Mouse (Mus musculus): ENCODE data around the gene Vmn1r122. TPM values are rescaled to one million over a fixed set of nuclear protein-coding genes. Genes with fewer than 3 reads are reported as not detected.

The Vmn1r122 gene
- polyA plus RNA-seq (2014; fragmentation: Illumina TruSeq; extraction: RNeasy Lipid Tissue Mini Kit (QIAGEN cat#74804)), result not detected

GRCm38 (mm10) chr7:21134028-21134427, at the start of gene Vmn1r122:
Gene Vmn1r122 (minus strand): TSS chr7:21134128.

GRCm38 (mm10) chr7:21161885-21162284, 28.0 kb upstream of the Vmn1r122 start, which contains the start of gene Vmn1r123:
Gene Vmn1r123 (plus strand): TSS chr7:21162185.

DNA sequence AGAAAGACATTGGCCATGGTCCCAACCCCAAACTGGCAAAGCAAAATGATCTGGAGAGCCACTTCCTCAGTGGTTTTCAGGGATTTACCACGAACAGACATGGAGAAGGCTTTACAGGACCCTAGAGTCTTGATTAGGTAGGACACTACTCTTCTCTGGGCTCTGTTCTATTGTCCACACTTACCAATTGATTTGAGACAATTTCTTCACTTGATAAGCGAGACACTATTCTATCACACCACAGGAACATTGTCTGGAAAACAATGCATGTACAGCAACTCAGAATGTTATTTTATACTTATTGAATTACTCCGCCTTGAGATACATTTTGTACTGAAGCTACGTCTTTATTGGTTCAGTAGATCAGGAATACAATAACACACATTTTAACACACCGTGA, 35.5 kb downstream of the Vmn1r122 start, which contains the start of gene Vmn1r121:
Gene Vmn1r121 (minus strand): TSS at position 101 of the 400 bp plus-strand sequence.

Other genes with a start within 250 kb of the Vmn1r122 start
- not detected for gene Vmn1r118, start 221.8 kb downstream of the Vmn1r122 start, polyA plus RNA-seq (2014; fragmentation: Illumina TruSeq; extraction: RNeasy Lipid Tissue Mini Kit (QIAGEN cat#74804))
- not detected for gene Vmn1r119, start 121.7 kb downstream of the Vmn1r122 start, polyA plus RNA-seq (2014; fragmentation: Illumina TruSeq; extraction: RNeasy Lipid Tissue Mini Kit (QIAGEN cat#74804))
- gene Vmn1r120, start 80.3 kb downstream of the Vmn1r122 start, polyA plus RNA-seq (2014; fragmentation: Illumina TruSeq; extraction: RNeasy Lipid Tissue Mini Kit (QIAGEN cat#74804)), result not detected
- gene Vmn1r121, start 35.6 kb downstream of the Vmn1r122 start, polyA plus RNA-seq (2014; fragmentation: Illumina TruSeq; extraction: RNeasy Lipid Tissue Mini Kit (QIAGEN cat#74804)), result not detected
- not detected for gene Vmn1r123, start 28.1 kb upstream of the Vmn1r122 start, polyA plus RNA-seq (2014; fragmentation: Illumina TruSeq; extraction: RNeasy Lipid Tissue Mini Kit (QIAGEN cat#74804))
- not detected for gene Gm5157, start 56.3 kb upstream of the Vmn1r122 start, polyA plus RNA-seq (2014; fragmentation: Illumina TruSeq; extraction: RNeasy Lipid Tissue Mini Kit (QIAGEN cat#74804))
- not detected for gene Vmn1r124, start 126.5 kb upstream of the Vmn1r122 start, polyA plus RNA-seq (2014; fragmentation: Illumina TruSeq; extraction: RNeasy Lipid Tissue Mini Kit (QIAGEN cat#74804))
- not detected for gene Vmn1r125, start 138.1 kb upstream of the Vmn1r122 start, polyA plus RNA-seq (2014; fragmentation: Illumina TruSeq; extraction: RNeasy Lipid Tissue Mini Kit (QIAGEN cat#74804))
- not detected for gene Vmn1r126, start 167.3 kb upstream of the Vmn1r122 start, polyA plus RNA-seq (2014; fragmentation: Illumina TruSeq; extraction: RNeasy Lipid Tissue Mini Kit (QIAGEN cat#74804))
- gene Vmn1r127, start 185.7 kb upstream of the Vmn1r122 start, polyA plus RNA-seq (2014; fragmentation: Illumina TruSeq; extraction: RNeasy Lipid Tissue Mini Kit (QIAGEN cat#74804)), result not detected
- gene Vmn1r128, start 215.2 kb upstream of the Vmn1r122 start, polyA plus RNA-seq (2014; fragmentation: Illumina TruSeq; extraction: RNeasy Lipid Tissue Mini Kit (QIAGEN cat#74804)), result not detected
- gene Vmn1r129, start 227.2 kb upstream of the Vmn1r122 start, polyA plus RNA-seq (2014; fragmentation: Illumina TruSeq; extraction: RNeasy Lipid Tissue Mini Kit (QIAGEN cat#74804)), result not detected